Mouse (Mus musculus) regulatory T cell (primary cell): Measurements from ENCODE around the gene Meox1.

Source experiments
- in situ Hi-C: fragments of 300-600 bp; cut with MboI, MseI; formaldehyde crosslinking; loops from one replicate; pipeline ENCODE4 v1.15.1; 2025; ENCODE audit warnings: high pct_unique_total_duplicates

Meox1 gene

GRCm38 (mm10) chr11:101898328-101898727 is 4.2 kb upstream of the Meox1 start:
- in situ Hi-C loops = no loop called here

GRCm38 (mm10) chr11:101896546-101897361 is 2.6 kb upstream of the Meox1 start:
- in situ Hi-C loops = no loop called here

GRCm38 (mm10) chr11:101893560-101893959 is 614 bp downstream of the Meox1 start:
- in situ Hi-C loops = no loop called here

- in situ Hi-C loops = no loop called here
These were observed 2.7 kb downstream of the Meox1 start for GRCm38 (mm10) chr11:101891451-101891850.

- in situ Hi-C loops = no loop called here
These were observed 4.4 kb downstream of the Meox1 start for GRCm38 (mm10) chr11:101889781-101890180.

- in situ Hi-C loops = no loop called here
These were observed 5.4 kb downstream of the Meox1 start for GRCm38 (mm10) chr11:101888820-101889219.

- in situ Hi-C loops = no loop called here
These were observed 7.7 kb downstream of the Meox1 start for GRCm38 (mm10) chr11:101886436-101886835.

GRCm38 (mm10) chr11:101885881-101886319 is 8.3 kb downstream of the Meox1 start:
- in situ Hi-C loops = no loop called here

GRCm38 (mm10) chr11:101885232-101885631 is 8.9 kb downstream of the Meox1 start:
- in situ Hi-C loops = no loop called here

GRCm38 (mm10) chr11:101883911-101884310 is 10.3 kb downstream of the Meox1 start:
- in situ Hi-C loops = no loop called here

GRCm38 (mm10) chr11:101882500-101883290 is 11.5 kb downstream of the Meox1 start:
- in situ Hi-C loops = no loop called here

GRCm38 (mm10) chr11:101881604-101882071 is 12.5 kb downstream of the Meox1 start:
- in situ Hi-C loops = no loop called here

GRCm38 (mm10) chr11:101881185-101881584 is 13.0 kb downstream of the Meox1 start:
- in situ Hi-C loops = no loop called here

GRCm38 (mm10) chr11:101879672-101880071 is 14.5 kb downstream of the Meox1 start:
- in situ Hi-C loops = no loop called here

- in situ Hi-C loops = no loop called here
These were observed 15.5 kb downstream of the Meox1 start for GRCm38 (mm10) chr11:101878696-101879095.

GRCm38 (mm10) chr11:101874978-101875377 is 19.2 kb downstream of the Meox1 start:
- in situ Hi-C loops = no loop called here

GRCm38 (mm10) chr11:101873909-101874308 is 20.3 kb downstream of the Meox1 start:
- in situ Hi-C loops = no loop called here

GRCm38 (mm10) chr11:101871435-101871834 is 22.7 kb downstream of the Meox1 start:
- in situ Hi-C loops = no loop called here

GRCm38 (mm10) chr11:101870067-101870765 is 24.0 kb downstream of the Meox1 start:
- in situ Hi-C loops = no loop called here

GRCm38 (mm10) chr11:101867513-101868052 is 26.6 kb downstream of the Meox1 start:
- in situ Hi-C loops = loop anchor here (5.0 to 10.0 kb wide), 2 partner anchors 35 to 407 kb away; no protein-coding TSS in a partner anchor

- in situ Hi-C loops = no loop called here
These were observed 35.4 kb downstream of the Meox1 start for GRCm38 (mm10) chr11:101858742-101859141.
